Mouse (Mus musculus): Measurements from ENCODE around the gene Ogg1. TPM values are rescaled to one million over a fixed set of nuclear protein-coding genes. Genes with fewer than 3 reads are reported as not detected.
"Not testable (repeated sequence)": the region's sequence is repeated elsewhere in the genome, so short reads cannot be mapped to it uniquely, and the experiment has no call there.

Gene Ogg1
- polyA plus RNA-seq, 1 experiment from 2014 or later, result 11.3 TPM

GRCm38 (mm10) chr6:113296639-113297038 is 30.1 kb upstream of the Ogg1 start:
- Histone ChIP-seq H3K4me2 (replicated peaks) (no peak overlapping the region), H3K4me1 (replicated peaks) (no peaks in the 10 kb centered on the region), H3K9ac (no peak overlapping the region), H3K9me3 (no peaks in the 10 kb centered on the region), H3K4me3 (replicated peaks) (no peak overlapping the region), H3K27me3 (replicated peaks) (no peaks in the 10 kb centered on the region), H3K36me3 (no peaks in the 10 kb centered on the region), H3K27ac (no peak overlapping the region)
- 64% methylated on average over 4 of the region's 4 CpGs for WGBS
- no peak for ATAC-seq

GRCm38 (mm10) chr6:113301350-113301749 is 25.4 kb upstream of the Ogg1 start:
- H3K4me2 ChIP-seq (replicated peaks), result no peak overlapping the region
- no peaks in the 10 kb centered on the region for H3K9me3 ChIP-seq
- no peaks in the 10 kb centered on the region for H3K27me3 ChIP-seq (replicated peaks)
- no peaks in the 10 kb centered on the region for H3K36me3 ChIP-seq
- no peak overlapping the region for H3K27ac ChIP-seq
- no peaks in the 10 kb centered on the region for H3K4me1 ChIP-seq (replicated peaks)
- H3K9ac ChIP-seq, result no peak overlapping the region
- no peak for ATAC-seq
- no peak overlapping the region for H3K4me3 ChIP-seq (replicated peaks)
- WGBS, result 83% methylated on average over 5 of the region's 5 CpGs

- no peaks in the 10 kb centered on the region for H3K9me3 ChIP-seq
- no peak overlapping the region for H3K4me3 ChIP-seq (replicated peaks)
- no peak overlapping the region for H3K4me2 ChIP-seq (replicated peaks)
- H3K36me3 ChIP-seq, result no peaks in the 10 kb centered on the region
- H3K27me3 ChIP-seq (replicated peaks), result no peaks in the 10 kb centered on the region
- WGBS, result 30% methylated on average over 3 of the region's 3 CpGs
- no peak overlapping the region for H3K27ac ChIP-seq
- no peaks in the 10 kb centered on the region for H3K4me1 ChIP-seq (replicated peaks)
- ATAC-seq, result no peak
- no peak overlapping the region for H3K9ac ChIP-seq
These were observed 24.5 kb upstream of the Ogg1 start for GRCm38 (mm10) chr6:113302258-113302657.

GRCm38 (mm10) chr6:113306322-113306985 is 20.3 kb upstream of the Ogg1 start:
- peaks cover 5% of the 10 kb centered on the region; the same call in 1 of the 2 replicates for H3K36me3 ChIP-seq
- H3K27ac ChIP-seq, result peak overlapping the region; percentile 92
- WGBS, result under 1% methylated on average over 50 of the region's 50 CpGs
- H3K27me3 ChIP-seq (replicated peaks), result no peaks in the 10 kb centered on the region
- ATAC-seq, result peak; percentile 98
- peak overlapping the region; percentile 99 for H3K4me3 ChIP-seq (replicated peaks)
- H3K4me2 ChIP-seq (replicated peaks), result peak overlapping the region; percentile 91
- H3K9me3 ChIP-seq, result no peaks in the 10 kb centered on the region
- peak overlapping the region; percentile 98 for H3K9ac ChIP-seq
- peaks cover 10% of the 10 kb centered on the region for H3K4me1 ChIP-seq (replicated peaks)

GRCm38 (mm10) chr6:113306986-113307349 is 19.8 kb upstream of the Ogg1 start, which contains the start of gene Brpf1:
TSS of gene Brpf1 (plus strand) at chr6:113307137.
- under 1% methylated on average over 32 of the region's 32 CpGs for WGBS
- peak within 1 kb of the TSS; percentile 92 for H3K27ac ChIP-seq
- peak; percentile 61 for ATAC-seq
- H3K4me3 ChIP-seq (replicated peaks), result peak within 1 kb of the TSS; percentile 99
- peaks cover 10% of the 10 kb centered on the region for H3K4me1 ChIP-seq (replicated peaks)
- peaks cover 5% of the 10 kb centered on the region; the same call in 1 of the 2 replicates for H3K36me3 ChIP-seq
- H3K4me2 ChIP-seq (replicated peaks), result peak within 1 kb of the TSS; percentile 91
- no peaks in the 10 kb centered on the region for H3K27me3 ChIP-seq (replicated peaks)
- peak within 1 kb of the TSS; percentile 98 for H3K9ac ChIP-seq
- H3K9me3 ChIP-seq, result no peaks in the 10 kb centered on the region

GRCm38 (mm10) chr6:113307481-113308121 is 19.2 kb upstream of the Ogg1 start:
- Histone ChIP-seq H3K9ac (peak overlapping the region; percentile 98), H3K9me3 (no peaks in the 10 kb centered on the region), H3K4me2 (replicated peaks) (peak overlapping the region; percentile 91), H3K27me3 (replicated peaks) (no peaks in the 10 kb centered on the region), H3K4me1 (replicated peaks) (peaks cover 10% of the 10 kb centered on the region), H3K27ac (peak overlapping the region; percentile 92), H3K4me3 (replicated peaks) (peak overlapping the region; percentile 99), H3K36me3 (peaks cover 5% of the 10 kb centered on the region)
- no peak; the same call in 1 of the 2 replicates for ATAC-seq
- under 1% methylated on average over 34 of the region's 34 CpGs for WGBS

GRCm38 (mm10) chr6:113308141-113308540 is 18.6 kb upstream of the Ogg1 start:
- H3K36me3 ChIP-seq, result peaks cover 6% of the 10 kb centered on the region
- peak overlapping the region; percentile 91 for H3K4me2 ChIP-seq (replicated peaks)
- peak overlapping the region; percentile 99 for H3K4me3 ChIP-seq (replicated peaks)
- H3K9me3 ChIP-seq, result no peaks in the 10 kb centered on the region
- H3K4me1 ChIP-seq (replicated peaks), result peaks cover 10% of the 10 kb centered on the region
- no peak for ATAC-seq
- H3K27me3 ChIP-seq (replicated peaks), result no peaks in the 10 kb centered on the region
- WGBS, result 26% methylated on average over 5 of the region's 5 CpGs
- H3K27ac ChIP-seq, result peak overlapping the region; percentile 92
- H3K9ac ChIP-seq, result peak overlapping the region; percentile 98

DNA sequence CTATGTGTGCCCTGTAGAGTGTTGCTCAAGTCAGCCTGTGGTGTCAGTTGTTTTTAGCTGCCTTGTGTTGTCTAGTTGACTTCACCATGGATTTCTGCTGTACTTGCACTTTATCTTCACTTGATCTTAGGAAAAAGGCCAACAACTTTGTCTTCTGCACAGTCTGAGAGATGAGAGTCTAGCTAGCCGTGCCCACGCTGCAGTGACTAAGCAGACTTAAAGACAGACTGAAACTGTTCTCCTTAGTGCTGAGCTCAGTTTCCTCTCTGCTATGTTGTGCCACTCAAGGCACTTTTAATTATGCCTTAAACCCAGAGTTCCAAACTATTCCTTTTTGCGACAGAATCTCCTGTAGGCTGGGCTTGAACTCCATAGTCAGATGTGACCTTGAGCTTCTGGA is 10.8 kb upstream of the Ogg1 start:
- 89% methylated on average over 3 of the region's 3 CpGs for WGBS
- no peak for ATAC-seq
- Histone ChIP-seq H3K4me3 (replicated peaks) (no peak overlapping the region), H3K4me1 (replicated peaks) (no peaks in the 10 kb centered on the region), H3K9me3 (no peaks in the 10 kb centered on the region), H3K4me2 (replicated peaks) (no peak overlapping the region), H3K9ac (no peak overlapping the region), H3K36me3 (peaks cover 62% of the 10 kb centered on the region), H3K27me3 (replicated peaks) (no peaks in the 10 kb centered on the region), H3K27ac (no peak overlapping the region)

DNA sequence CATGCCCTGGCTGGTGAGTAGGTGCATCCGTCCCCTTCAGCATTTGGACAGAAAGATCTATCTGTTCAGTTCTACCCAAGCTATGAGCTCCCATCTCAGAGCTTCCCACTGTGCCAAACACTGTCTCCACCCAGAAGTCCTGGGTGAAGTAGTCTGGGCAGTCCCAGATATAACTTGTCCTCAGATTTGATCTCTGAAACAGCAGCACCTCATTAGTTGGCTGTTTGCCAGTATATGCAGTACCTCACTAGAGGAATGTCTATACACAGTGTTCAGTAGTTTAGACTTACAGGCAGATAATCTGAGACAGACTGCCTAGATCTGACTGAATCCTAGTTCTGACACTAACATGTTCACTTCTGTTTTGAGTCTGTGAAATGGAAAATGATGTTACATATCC is 2.6 kb downstream of the Ogg1 start:
- H3K27ac ChIP-seq, result no peak overlapping the region
- 94% methylated on average over 1 of the region's 1 CpGs for WGBS
- H3K27me3 ChIP-seq (replicated peaks), result no peaks in the 10 kb centered on the region
- H3K4me3 ChIP-seq (replicated peaks), result no peak overlapping the region
- peaks cover 8% of the 10 kb centered on the region for H3K36me3 ChIP-seq
- H3K9ac ChIP-seq, result no peak overlapping the region
- H3K4me2 ChIP-seq (replicated peaks), result no peak overlapping the region
- no peaks in the 10 kb centered on the region for H3K9me3 ChIP-seq
- peaks cover 18% of the 10 kb centered on the region for H3K4me1 ChIP-seq (replicated peaks)
- no peak for ATAC-seq

DNA sequence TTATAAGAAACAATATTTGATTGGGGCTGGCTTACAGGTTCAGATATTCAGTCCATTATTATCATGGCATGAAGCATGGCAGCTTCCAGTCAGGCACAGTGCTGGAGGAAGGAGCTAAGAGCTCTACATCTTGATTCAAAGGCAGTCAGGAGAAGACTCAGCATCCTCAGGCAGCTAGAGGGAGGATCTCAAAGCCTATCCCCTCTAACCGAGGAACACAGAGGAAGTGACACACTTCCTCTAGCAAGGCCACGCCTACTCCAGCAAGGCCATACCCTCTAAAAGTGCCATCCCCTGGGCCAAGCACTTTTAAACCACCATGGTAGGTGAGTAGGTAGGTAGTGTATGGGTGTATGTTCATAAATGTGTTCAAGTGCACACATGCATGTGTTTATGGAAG is 3.8 kb downstream of the Ogg1 start:
- Histone ChIP-seq H3K4me3 (replicated peaks) (no peak overlapping the region), H3K36me3 (peaks cover 14% of the 10 kb centered on the region; the same call in 1 of the 2 replicates), H3K27me3 (replicated peaks) (no peaks in the 10 kb centered on the region), H3K9me3 (no peaks in the 10 kb centered on the region), H3K27ac (no peak overlapping the region), H3K4me2 (replicated peaks) (no peak overlapping the region), H3K4me1 (replicated peaks) (peaks cover 17% of the 10 kb centered on the region), H3K9ac (no peak overlapping the region)
- ATAC-seq, result no peak
- 41% methylated on average over 2 of the region's 2 CpGs for WGBS

DNA sequence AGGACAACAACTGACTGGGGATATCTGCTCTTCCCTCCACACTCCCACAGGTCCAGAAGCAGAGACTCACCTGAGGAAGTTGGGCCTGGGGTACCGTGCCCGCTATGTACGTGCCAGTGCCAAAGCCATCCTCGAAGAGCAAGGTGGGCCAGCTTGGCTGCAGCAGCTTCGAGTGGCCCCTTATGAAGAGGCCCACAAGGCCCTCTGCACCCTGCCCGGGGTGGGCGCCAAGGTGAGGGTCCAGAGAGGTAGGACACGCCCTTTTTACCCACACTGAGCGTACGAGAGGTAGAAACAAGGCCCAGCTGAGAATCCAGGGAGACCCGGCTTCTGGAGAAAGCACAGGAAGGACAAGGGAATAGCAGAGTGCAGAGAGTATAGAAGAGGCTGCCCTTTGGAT is 4.9 kb downstream of the Ogg1 start:
- 88% methylated on average over 11 of the region's 11 CpGs for WGBS
- peaks cover 20% of the 10 kb centered on the region; the same call in 1 of the 2 replicates for H3K36me3 ChIP-seq

GRCm38 (mm10) chr6:113332734-113333133 is 6.0 kb downstream of the Ogg1 start:
- not testable (repeated sequence) for H3K4me2 ChIP-seq (replicated peaks); H3K9ac ChIP-seq
- WGBS, result 62% methylated on average over 6 of the region's 6 CpGs

More for the DNA sequence above, 4.9 kb downstream of the Ogg1 start:
- Histone ChIP-seq H3K9ac (no peak overlapping the region), H3K27ac (no peak overlapping the region), H3K4me2 (replicated peaks) (no peak overlapping the region), H3K4me1 (replicated peaks) (peaks cover 13% of the 10 kb centered on the region; the same call in 1 of the 2 replicates), H3K27me3 (replicated peaks) (no peaks in the 10 kb centered on the region), H3K4me3 (replicated peaks) (no peak overlapping the region), H3K9me3 (no peaks in the 10 kb centered on the region)
- no peak for ATAC-seq

More at GRCm38 (mm10) chr6:113332734-113333133, 6.0 kb downstream of the Ogg1 start:
- H3K4me3 ChIP-seq (replicated peaks); H3K27me3 ChIP-seq (replicated peaks); H3K9me3 ChIP-seq: not testable (repeated sequence)
- Histone ChIP-seq H3K4me1 (replicated peaks) (peaks cover 13% of the 10 kb centered on the region; the same call in 1 of the 2 replicates), H3K27ac (peak overlapping the region; percentile 62; the same call in 1 of the 2 replicates), H3K36me3 (peaks cover 20% of the 10 kb centered on the region; the same call in 1 of the 2 replicates)
- ATAC-seq, result peak; percentile 14; the same call in 1 of the 2 replicates
